Mouse (Mus musculus) hindbrain, embryonic 10.5 days (tissue): ENCODE data around the gene Thada. TPM values are rescaled to one million over a fixed set of nuclear protein-coding genes. Genes with fewer than 3 reads are reported as not detected.
"Not testable (repeated sequence)": the region's sequence is repeated elsewhere in the genome, so short reads cannot be mapped to it uniquely, and the experiment has no call there.

Experiments used
- DNase-seq: peaks from one replicate; pipeline ENCODE4 v3.0.0-alpha.2; 2017; ENCODE audit warnings: low spot score
- H3K27ac ChIP-seq: fragments of 300-500 bp; sonication (generic); 2 replicates; pipeline ENCODE4 v1.5.1; 2016; ENCODE audit warnings: mild to moderate bottlenecking, moderate library complexity
- H3K27me3 ChIP-seq: fragments of 300-500 bp; sonication (generic); 2 replicates; pipeline ENCODE4 v1.6.1; 2016; ENCODE audit warnings: mild to moderate bottlenecking; ENCODE audit not compliant: poor library complexity, insufficient read depth, severe bottlenecking
- H3K36me3 ChIP-seq: fragments of 300-500 bp; sonication (generic); 2 replicates; pipeline ENCODE4 v1.6.1; 2016; ENCODE audit warnings: mild to moderate bottlenecking, moderate library complexity
- H3K4me1 ChIP-seq: fragments of 300-500 bp; sonication (generic); replicated peaks from 2 replicates; pipeline ENCODE4 v1.6.1; 2016; ENCODE audit warnings: mild to moderate bottlenecking
- H3K4me3 ChIP-seq: fragments of 300-500 bp; sonication (generic); 2 replicates; pipeline ENCODE4 v1.5.1; 2016; ENCODE audit warnings: mild to moderate bottlenecking, moderate library complexity
- H3K9me3 ChIP-seq: fragments of 300-500 bp; sonication (generic); 2 replicates; pipeline ENCODE4 v1.6.1; 2016; ENCODE audit warnings: mild to moderate bottlenecking, moderate library complexity
- WGBS: fragments of 180-500 bp; shearing (Covaris S2); methylation state at CpG from one replicate; pipeline ENCODE4 v1.1.7; 2016; 5-methylcytosine and 5-hydroxymethylcytosine counted together
- polyA plus RNA-seq: library from polyadenylated mRNA; unstranded; fragments of >200 nt; fragmentation: Nextera tagmentation; extraction: Ambion mirVana; gene quantifications from 2 replicates; pipeline ENCODE4 v1.2.1, GENCODE M21; 2016

Thada gene
- polyA plus RNA-seq, 1 experiment from 2014 or later = 10.6 TPM

- H3K36me3 ChIP-seq = peaks cover 13% of the 10 kb centered on the region
- 89% methylated on average over 6 of the region's 6 CpGs for WGBS
- no peak overlapping the region for H3K4me3 ChIP-seq
- H3K4me1 ChIP-seq = peaks cover 12% of the 10 kb centered on the region; the same call in 1 of the 2 replicates
- no peak overlapping the region for H3K27ac ChIP-seq
- DNase-seq = no peak
- no peaks in the 10 kb centered on the region for H3K27me3 ChIP-seq
- no peaks in the 10 kb centered on the region for H3K9me3 ChIP-seq
Measured at GRCm38 (mm10) chr17:84243759-84244158, 222.2 kb downstream of the Thada start.

DNA sequence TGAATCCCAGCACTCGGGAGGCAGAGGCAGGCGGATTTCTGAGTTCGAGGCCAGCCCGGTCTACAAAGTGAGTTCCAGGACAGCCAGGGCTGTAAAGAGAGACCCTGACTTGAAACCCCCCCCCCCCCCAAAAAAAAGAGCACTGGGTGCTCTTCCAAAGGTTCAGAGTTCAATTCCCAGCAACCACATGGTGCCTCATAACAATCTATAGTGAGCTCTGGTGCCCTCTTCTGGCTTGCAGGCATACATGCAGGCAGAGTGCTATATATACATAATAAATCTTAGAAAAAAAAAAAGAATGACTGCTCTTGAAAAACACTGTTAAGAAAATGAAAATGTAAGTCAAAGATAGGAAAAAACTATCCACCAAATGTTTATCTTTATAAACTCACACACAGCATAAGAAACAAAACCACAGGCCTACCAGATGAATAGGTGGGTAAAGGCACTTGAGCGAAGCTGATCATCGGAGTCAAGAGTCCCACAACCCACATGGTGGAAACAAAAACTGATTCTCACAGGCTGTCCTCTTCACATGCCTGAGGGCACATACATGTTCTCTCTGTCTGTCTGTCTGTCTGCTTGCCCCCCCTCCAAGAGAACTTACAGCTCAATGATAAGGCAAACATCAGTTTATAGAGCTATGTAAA is 224.6 kb downstream of the Thada start:
- peaks cover 13% of the 10 kb centered on the region for H3K36me3 ChIP-seq
- no peak for DNase-seq

DNA sequence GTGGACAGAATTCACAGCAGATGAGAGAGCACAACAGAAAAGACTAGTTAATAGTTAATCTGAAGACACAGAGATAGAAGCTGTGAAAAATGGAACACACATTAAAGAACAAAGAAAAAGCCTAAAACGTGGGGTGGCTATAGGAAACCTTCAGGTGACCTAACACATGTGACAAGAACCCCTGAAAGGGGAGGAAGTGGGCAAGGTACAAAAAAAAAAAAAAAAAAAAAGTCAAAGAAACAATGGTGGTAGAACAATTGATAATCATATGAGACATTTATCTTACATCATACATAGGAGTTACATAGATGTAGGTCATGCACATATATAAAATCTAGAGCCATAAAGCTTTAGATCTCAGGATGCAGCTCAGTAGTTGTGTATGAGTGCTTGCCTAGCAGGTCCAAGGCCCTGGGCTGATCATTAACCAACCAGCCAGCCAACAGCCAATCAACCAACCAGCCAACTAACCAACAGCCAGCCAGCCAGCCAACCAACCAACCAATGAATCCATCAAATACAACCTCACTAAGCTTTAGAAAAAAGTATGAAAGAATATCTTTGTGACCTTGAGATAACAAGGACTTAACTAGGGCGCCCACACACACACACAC is 226.2 kb downstream of the Thada start:
- Histone ChIP-seq H3K36me3 (peaks cover 8% of the 10 kb centered on the region), H3K27ac (no peak overlapping the region), H3K4me1 (peaks cover 10% of the 10 kb centered on the region; the same call in 1 of the 2 replicates), H3K4me3 (no peak overlapping the region), H3K9me3 (no peaks in the 10 kb centered on the region), H3K27me3 (no peaks in the 10 kb centered on the region)
- WGBS = 86% methylated on average over 2 of the region's 2 CpGs
- no peak for DNase-seq

More for the DNA sequence above, 224.6 kb downstream of the Thada start:
- H3K4me3 ChIP-seq = no peak overlapping the region
- WGBS = 96% methylated on average over 6 of the region's 6 CpGs
- peaks cover 12% of the 10 kb centered on the region; the same call in 1 of the 2 replicates for H3K4me1 ChIP-seq
- no peak overlapping the region for H3K27ac ChIP-seq
- no peaks in the 10 kb centered on the region for H3K27me3 ChIP-seq
- no peaks in the 10 kb centered on the region for H3K9me3 ChIP-seq

GRCm38 (mm10) chr17:84238174-84238573 is 227.8 kb downstream of the Thada start:
- Histone ChIP-seq H3K9me3 (no peaks in the 10 kb centered on the region), H3K36me3 (0 out of 2 replicates have a peak, but pooled peaks cover 3% of the 10 kb centered on the region), H3K27me3 (no peaks in the 10 kb centered on the region), H3K4me3 (no peak overlapping the region), H3K27ac (no peak overlapping the region), H3K4me1 (no peaks in the 10 kb centered on the region; the same call in 1 of the 2 replicates)
- WGBS = 89% methylated on average over 1 of the region's 1 CpGs
- no peak for DNase-seq

DNA sequence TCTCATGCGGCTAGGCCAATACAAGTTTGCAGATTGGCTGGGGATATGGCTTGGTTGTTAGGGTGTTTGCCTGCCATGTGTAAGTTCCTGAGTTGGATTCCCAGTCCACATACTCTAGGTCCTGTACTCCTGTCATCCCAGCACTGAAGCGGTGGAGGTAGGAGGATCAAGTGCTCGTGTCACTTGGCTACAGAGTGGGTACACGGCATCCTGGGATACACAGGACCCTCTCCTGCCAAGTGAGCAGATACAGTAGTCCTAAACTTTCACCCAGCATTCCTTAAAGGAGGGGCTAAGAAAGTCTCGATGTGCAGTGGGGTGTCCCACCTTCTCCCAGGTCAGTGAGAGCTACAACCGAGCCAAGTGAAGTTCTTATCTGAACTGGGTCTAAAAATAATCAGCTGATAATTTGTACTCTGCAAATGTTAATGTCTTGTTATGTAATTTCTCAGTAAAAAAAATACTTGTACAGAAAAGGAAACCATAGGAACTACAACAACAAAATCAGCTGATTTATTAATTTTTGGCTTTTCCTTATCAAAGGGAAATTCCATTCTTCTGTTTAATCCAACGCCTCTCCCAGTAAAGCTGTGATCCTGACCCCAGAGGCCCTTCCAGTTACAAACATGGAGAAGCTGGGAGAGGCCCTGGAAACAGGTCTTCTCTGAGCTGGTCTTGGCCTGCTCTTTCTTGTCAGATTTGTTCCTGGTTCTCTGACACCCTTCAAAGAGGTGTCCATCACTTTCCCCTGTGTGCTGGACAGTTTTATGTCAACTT is 229.0 kb downstream of the Thada start:
- H3K27me3 ChIP-seq = no peaks in the 10 kb centered on the region
- no peaks in the 10 kb centered on the region; the same call in 1 of the 2 replicates for H3K4me1 ChIP-seq

DNA sequence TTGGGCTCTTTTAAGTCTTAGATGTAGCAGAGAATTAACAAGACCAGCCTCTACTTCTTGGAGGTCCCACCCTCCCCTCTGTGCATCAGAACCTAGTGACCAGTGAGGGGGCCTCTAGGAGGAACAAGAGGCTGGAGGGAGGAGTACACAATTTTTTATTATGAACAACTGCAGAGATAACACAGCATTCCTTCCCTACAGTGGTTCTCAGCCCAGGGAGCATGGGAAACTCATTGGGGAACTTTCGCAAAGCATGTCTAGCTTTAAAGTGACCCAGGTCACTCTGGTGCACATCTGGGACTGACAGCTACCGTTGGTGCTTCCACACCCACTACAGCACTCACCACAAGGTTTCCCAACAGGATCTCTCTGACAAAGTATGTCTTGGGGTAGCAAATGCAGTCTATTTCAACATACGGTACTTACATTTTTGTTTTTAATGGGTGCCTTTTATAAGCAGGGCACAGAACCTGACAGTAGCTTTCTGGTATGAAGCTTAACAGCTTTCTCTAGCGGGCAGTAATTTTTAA is 230.5 kb downstream of the Thada start:
- H3K36me3 ChIP-seq = 0 out of 2 replicates have a peak, but pooled peaks cover 13% of the 10 kb centered on the region
- H3K4me3 ChIP-seq = no peak overlapping the region
- no peaks in the 10 kb centered on the region for H3K27me3 ChIP-seq
- no peaks in the 10 kb centered on the region for H3K9me3 ChIP-seq
- no peaks in the 10 kb centered on the region; the same call in 1 of the 2 replicates for H3K4me1 ChIP-seq
- WGBS = 92% methylated on average over 4 of the region's 4 CpGs
- DNase-seq = no peak
- 0 out of 2 replicates have a peak overlapping the region, but pooled peaks have one; percentile 5 for H3K27ac ChIP-seq

More for the DNA sequence above, 229.0 kb downstream of the Thada start:
- WGBS = 93% methylated on average over 7 of the region's 7 CpGs
- H3K4me3 ChIP-seq = no peak overlapping the region
- no peaks in the 10 kb centered on the region for H3K9me3 ChIP-seq
- H3K27ac ChIP-seq = no peak overlapping the region
- DNase-seq = no peak
- 0 out of 2 replicates have a peak, but pooled peaks cover 8% of the 10 kb centered on the region for H3K36me3 ChIP-seq

DNA sequence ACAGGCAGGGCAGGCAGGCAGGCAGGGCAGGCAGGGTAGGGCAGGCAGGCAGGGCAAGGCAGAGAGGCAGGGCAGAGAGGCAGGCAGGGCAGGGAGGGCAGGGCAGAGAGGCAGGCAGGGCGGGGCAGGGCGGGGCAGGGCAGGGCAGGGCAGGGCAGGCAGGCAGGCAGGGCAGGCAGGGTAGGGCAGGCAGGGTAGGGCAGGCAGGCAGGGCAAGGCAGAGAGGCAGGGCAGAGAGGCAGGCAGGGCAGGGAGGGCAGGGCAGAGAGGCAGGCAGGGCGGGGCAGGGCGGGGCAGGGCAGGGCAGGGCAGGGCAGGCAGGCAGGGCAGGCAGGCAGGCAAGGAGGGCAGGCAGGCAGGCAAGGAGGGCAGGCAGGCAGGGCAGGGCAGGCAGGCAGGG is 231.2 kb downstream of the Thada start:
- not testable (repeated sequence) for H3K4me1 ChIP-seq, H3K27me3 ChIP-seq, H3K9me3 ChIP-seq, H3K4me3 ChIP-seq, DNase-seq
- H3K27ac ChIP-seq = 0 out of 2 replicates have a peak overlapping the region, but pooled peaks have one; percentile 5
- WGBS = 100% methylated on average over 1 of the region's 4 CpGs
- H3K36me3 ChIP-seq = peaks cover 19% of the 10 kb centered on the region; the same call in 1 of the 2 replicates

GRCm38 (mm10) chr17:84233758-84234157 is 232.2 kb downstream of the Thada start:
- no peaks in the 10 kb centered on the region for H3K9me3 ChIP-seq
- H3K4me1 ChIP-seq = no peaks in the 10 kb centered on the region; the same call in 1 of the 2 replicates
- no peaks in the 10 kb centered on the region for H3K27me3 ChIP-seq
- WGBS = 92% methylated on average over 2 of the region's 2 CpGs
- H3K36me3 ChIP-seq = peaks cover 28% of the 10 kb centered on the region
- H3K4me3 ChIP-seq = no peak overlapping the region
- no peak overlapping the region for H3K27ac ChIP-seq
- DNase-seq = no peak

DNA sequence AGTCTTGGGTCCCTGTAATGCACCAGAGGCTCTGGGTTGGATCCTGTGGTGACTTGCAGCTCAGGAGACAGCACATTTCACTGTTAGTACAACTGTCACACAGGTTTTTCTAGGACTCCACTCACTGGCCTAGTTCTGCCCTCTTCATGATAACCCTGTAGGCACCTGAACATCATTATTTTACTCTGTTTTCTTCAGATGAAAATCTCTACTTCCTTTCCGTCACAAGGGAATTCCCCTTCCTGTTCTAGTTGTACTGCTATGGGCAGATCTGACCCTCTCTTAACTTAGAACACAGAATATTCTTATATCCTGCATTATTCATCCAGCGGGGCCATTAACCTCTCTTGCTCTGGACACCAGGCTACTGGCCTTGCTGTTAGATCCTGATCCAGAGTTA is 234.6 kb downstream of the Thada start:
- Histone ChIP-seq H3K9me3 (no peaks in the 10 kb centered on the region), H3K36me3 (peaks cover 44% of the 10 kb centered on the region), H3K4me1 (no peaks in the 10 kb centered on the region; the same call in 1 of the 2 replicates), H3K27me3 (no peaks in the 10 kb centered on the region), H3K4me3 (no peak overlapping the region), H3K27ac (no peak overlapping the region)
- WGBS = 95% methylated on average over 2 of the region's 2 CpGs
- DNase-seq = no peak

- no peaks in the 10 kb centered on the region for H3K27me3 ChIP-seq
- peaks cover 64% of the 10 kb centered on the region for H3K36me3 ChIP-seq
- no peak overlapping the region for H3K4me3 ChIP-seq
- H3K4me1 ChIP-seq = 0 out of 2 replicates have a peak, but pooled peaks cover 3% of the 10 kb centered on the region
- WGBS = 77% methylated on average over 2 of the region's 2 CpGs
- no peaks in the 10 kb centered on the region for H3K9me3 ChIP-seq
- H3K27ac ChIP-seq = no peak overlapping the region
- no peak for DNase-seq
Measured at GRCm38 (mm10) chr17:84228223-84228622, 237.8 kb downstream of the Thada start.

- no peak overlapping the region for H3K4me3 ChIP-seq
- H3K27me3 ChIP-seq = no peaks in the 10 kb centered on the region
- H3K36me3 ChIP-seq = peaks cover 67% of the 10 kb centered on the region
- no peak overlapping the region for H3K27ac ChIP-seq
- whole genome bisulfite sequencing = 90% methylated on average over 6 of the region's 6 CpGs
- H3K4me1 ChIP-seq = 0 out of 2 replicates have a peak, but pooled peaks cover 3% of the 10 kb centered on the region
- no peak for DNase-seq
- H3K9me3 ChIP-seq = no peaks in the 10 kb centered on the region
Measured at GRCm38 (mm10) chr17:84226681-84227080, 239.3 kb downstream of the Thada start.

- Histone ChIP-seq H3K27ac (no peak overlapping the region), H3K27me3 (no peaks in the 10 kb centered on the region), H3K9me3 (no peaks in the 10 kb centered on the region), H3K4me3 (no peak overlapping the region), H3K4me1 (0 out of 2 replicates have a peak, but pooled peaks cover 3% of the 10 kb centered on the region), H3K36me3 (peaks cover 69% of the 10 kb centered on the region)
- WGBS = 66% methylated on average over 5 of the region's 5 CpGs
- DNase-seq = no peak
Measured at GRCm38 (mm10) chr17:84226231-84226630, 239.8 kb downstream of the Thada start.
